8 mouse cellular contexts compared by ENCODE assay signal in genomic region chr9:117872387-117873081, GRCm38 (mm10).
DNase-seq lines count a peak whose midpoint lies in the region; ATAC-seq and TF ChIP-seq lines count a peak whose summit lies in the region.
"Had no signal": no experiment of that assay in that cellular context is flagged by ENCODE, and none has a peak within 500 bp of the region (broad histone marks: within the 10 kb centered on the region; RNA-seq: fewer than 3 reads in every experiment).

No protein-coding gene starts in this region.

- ATAC-seq in heart, embryonic 16.5 days (replicated peaks; ENCODE audit: extremely low read depth, insufficient read depth, low FRiP score) = peak; percentile 69
- peak; percentile 87 for ATAC-seq in midbrain, embryonic 13.5 days

- H3K9me3 ChIP-seq in ES-Bruce4 (replicated peaks; ENCODE audit: control insufficient read depth, insufficient read depth, low read length, poor library complexity, severe bottlenecking) = no peaks in the 10 kb centered on the region
- no peaks in the 10 kb centered on the region for H3K9me3 ChIP-seq in embryonic facial prominence, embryonic 10.5 days
- H3K9me3 ChIP-seq in heart, embryonic 16.5 days (replicated peaks; ENCODE audit: control insufficient read depth, low read length) = no peaks in the 10 kb centered on the region
- H3K9me3 ChIP-seq in midbrain, embryonic 13.5 days = no peaks in the 10 kb centered on the region

- under 1% methylated on average over 70 of the region's 70 CpGs for WGBS in embryonic facial prominence, embryonic 10.5 days
- under 1% methylated on average over 70 of the region's 70 CpGs for WGBS in heart, embryonic 16.5 days
- under 1% methylated on average over 48 of the region's 70 CpGs for WGBS in midbrain, embryonic 13.5 days

- H3K27me3 ChIP-seq in ES-Bruce4 (ENCODE audit: control insufficient read depth, insufficient read depth, low read length, poor library complexity, severe bottlenecking) = peaks cover 7% of the 10 kb centered on the region; the same call in 1 of the 2 replicates
- peaks cover 60% of the 10 kb centered on the region for H3K27me3 ChIP-seq in embryonic facial prominence, embryonic 10.5 days (replicated peaks; ENCODE audit: low read depth, poor library complexity, severe bottlenecking)
- H3K27me3 ChIP-seq in heart, embryonic 16.5 days (ENCODE audit: control insufficient read depth, insufficient read depth, low read length) = peaks cover 53% of the 10 kb centered on the region
- H3K27me3 ChIP-seq in midbrain, embryonic 13.5 days = peaks cover 14% of the 10 kb centered on the region
- H3K27me3 ChIP-seq in testis, adult 2 months (ENCODE audit: control insufficient read depth, insufficient read depth, low read length) = no peaks in the 10 kb centered on the region

- no peak overlapping the region for H3K27ac ChIP-seq in ES-Bruce4 (ENCODE audit: insufficient read depth, low read length)
- peak overlapping the region; percentile 80 for H3K27ac ChIP-seq in embryonic facial prominence, embryonic 10.5 days (replicated peaks)
- no peak overlapping the region for H3K27ac ChIP-seq in heart, embryonic 16.5 days (ENCODE audit: low read length)
- H3K27ac ChIP-seq in midbrain, embryonic 13.5 days = peak overlapping the region; percentile 78
- no peak overlapping the region for H3K27ac ChIP-seq in testis, adult 2 months (ENCODE audit: control insufficient read depth, insufficient read depth, low read depth, low read length)

- H3K9ac ChIP-seq in ES-Bruce4 (ENCODE audit: low read depth, poor library complexity, severe bottlenecking) = no peak overlapping the region
- H3K9ac ChIP-seq in heart, embryonic 16.5 days (ENCODE audit: low read length) = peak overlapping the region; percentile 46; the same call in 1 of the 2 replicates
- H3K9ac ChIP-seq in midbrain, embryonic 13.5 days (replicated peaks) = peak overlapping the region; percentile 84

- H3K4me1 ChIP-seq in ES-Bruce4 (ENCODE audit: control insufficient read depth, insufficient read depth, low read length) = no peaks in the 10 kb centered on the region
- peaks cover 20% of the 10 kb centered on the region for H3K4me1 ChIP-seq in embryonic facial prominence, embryonic 10.5 days
- peaks cover 3% of the 10 kb centered on the region; the same call in 1 of the 2 replicates for H3K4me1 ChIP-seq in heart, embryonic 16.5 days (ENCODE audit: control insufficient read depth, insufficient read depth, low read length)
- peaks cover 31% of the 10 kb centered on the region for H3K4me1 ChIP-seq in midbrain, embryonic 13.5 days (replicated peaks)
- H3K4me1 ChIP-seq in testis, adult 2 months (ENCODE audit: control insufficient read depth, insufficient read depth, low read length) = 0 out of 2 replicates have a peak, but pooled peaks cover 2% of the 10 kb centered on the region

- peak; percentile 22 to 24 for DNase-seq in adrenal gland, adult 18-20 months (ENCODE audit: low spot score in 2 of 2)
- peak; percentile 74 for DNase-seq in embryonic facial prominence, embryonic 10.5 days (ENCODE audit: low spot score)
- peak; percentile 60 for DNase-seq in left cerebral cortex, postnatal 4 days

- H3K36me3 ChIP-seq in ES-Bruce4 (ENCODE audit: control insufficient read depth, insufficient read depth, low read length, poor library complexity, severe bottlenecking) = no peaks in the 10 kb centered on the region
- H3K36me3 ChIP-seq in embryonic facial prominence, embryonic 10.5 days (replicated peaks) = no peaks in the 10 kb centered on the region
- no peaks in the 10 kb centered on the region for H3K36me3 ChIP-seq in heart, embryonic 16.5 days (ENCODE audit: control insufficient read depth, insufficient read depth)
- H3K36me3 ChIP-seq in midbrain, embryonic 13.5 days = no peaks in the 10 kb centered on the region
- no peaks in the 10 kb centered on the region for H3K36me3 ChIP-seq in testis, adult 2 months (ENCODE audit: control insufficient read depth, insufficient read depth, low read length)

- peak overlapping the region; percentile 83 for H3K4me2 ChIP-seq in heart, embryonic 16.5 days (ENCODE audit: low read depth, low read length)
- peak overlapping the region; percentile 86 for H3K4me2 ChIP-seq in midbrain, embryonic 13.5 days (replicated peaks)

- TF ChIP-seq CTCF in ES-Bruce4 (IDR thresholded peaks at IDR 0.05; ENCODE audit: low read depth, low read length) = no peak
- TF ChIP-seq CTCF in testis, adult 2 months (IDR thresholded peaks at IDR 0.05; ENCODE audit: control insufficient read depth, insufficient read depth, insufficient replicate concordance, low read depth, low read length) = no peak

- no peak for TF ChIP-seq POLR2A in ES-Bruce4 (IDR thresholded peaks at IDR 0.05; ENCODE audit: insufficient read depth, low read length)
- TF ChIP-seq POLR2A in testis, adult 2 months (IDR thresholded peaks at IDR 0.05; ENCODE audit: control insufficient read depth, low read depth, low read length) = no peak

- H3K4me3 ChIP-seq in ES-Bruce4 (ENCODE audit: low read depth, low read length) = peak overlapping the region; percentile 25; the same call in 1 of the 2 replicates
- H3K4me3 ChIP-seq in embryonic facial prominence, embryonic 10.5 days = peak overlapping the region; percentile 66
- H3K4me3 ChIP-seq in heart, embryonic 16.5 days (ENCODE audit: low read length) = peak overlapping the region; percentile 60
- H3K4me3 ChIP-seq in midbrain, embryonic 13.5 days (replicated peaks) = peak overlapping the region; percentile 58
- peak overlapping the region; percentile 4 for H3K4me3 ChIP-seq in testis, adult 2 months (ENCODE audit: control insufficient read depth, low read depth, low read length)
- H3K4me3 ChIP-seq: erythroblast, embryonic 14.5 days had no signal

- intact Hi-C loops in left cerebral cortex, postnatal 4 days (cut with DNase I) = no loop called here

- TF ChIP-seq EP300 in ES-Bruce4 (IDR thresholded peaks at IDR 0.05; ENCODE audit: insufficient read depth, low read depth, low read length) = no peak

Comparison
In these comparisons a context has a peak if more than half of its experiments do, and no peak if none do; other contexts are left out.
1. H3K27ac ChIP-seq: peak in embryonic facial prominence, embryonic 10.5 days (single experiment) and midbrain, embryonic 13.5 days (single experiment); none in ES-Bruce4 (single experiment), heart, embryonic 16.5 days (single experiment) and testis, adult 2 months (single experiment).
2. H3K4me3 ChIP-seq: peak in every context shown above with its lines; median percentile 66 in embryonic facial prominence, embryonic 10.5 days; 60 in heart, embryonic 16.5 days; 58 in midbrain, embryonic 13.5 days; 25 in ES-Bruce4; 4 in testis, adult 2 months.
3. DNase-seq: peak in every context shown above with its lines; median percentile 74 in embryonic facial prominence, embryonic 10.5 days; 60 in left cerebral cortex, postnatal 4 days; 23 in adrenal gland, adult 18-20 months.